ENCODE assay signal across 8 mouse cellular contexts in the genomic region with DNA sequence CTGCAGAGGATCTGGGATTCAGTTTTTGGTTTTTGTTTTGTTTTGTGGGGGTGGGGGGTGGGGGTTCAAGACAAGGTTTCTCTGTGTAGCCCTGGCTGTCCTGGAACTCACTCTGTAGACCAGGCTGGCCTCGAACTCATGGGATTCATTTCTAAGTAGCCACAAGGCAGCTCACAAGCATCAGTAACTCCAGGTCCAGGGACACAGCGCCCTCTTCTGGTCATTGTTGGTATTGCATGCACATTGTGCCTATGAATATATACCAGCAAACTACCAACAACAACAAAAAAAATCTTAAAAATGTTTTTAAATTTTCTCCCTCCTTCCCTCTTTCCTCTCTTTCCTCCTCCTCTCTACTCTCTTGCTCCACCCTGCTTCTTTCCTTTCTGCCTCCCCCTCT. TPM values are rescaled to one million over a fixed set of nuclear protein-coding genes. Genes with fewer than 3 reads are reported as not detected.
DNase-seq lines count a peak whose midpoint lies in the region; ATAC-seq and TF ChIP-seq lines count a peak whose summit lies in the region.

No protein-coding gene starts in this region.

- no peaks in the 10 kb centered on the region for H3K4me1 ChIP-seq in forebrain, postnatal 0 days (ENCODE audit: insufficient read depth)
- no peaks in the 10 kb centered on the region for H3K4me1 ChIP-seq in forebrain, embryonic 16.5 days (replicated peaks; ENCODE audit: control insufficient read depth, insufficient read depth, low read length)
- no peaks in the 10 kb centered on the region for H3K4me1 ChIP-seq in midbrain, embryonic 10.5 days
- no peaks in the 10 kb centered on the region for H3K4me1 ChIP-seq in midbrain, embryonic 16.5 days (ENCODE audit: control insufficient read depth, insufficient read depth, low read length)

- H3K27ac ChIP-seq in forebrain, postnatal 0 days (ENCODE audit: low read depth, low read length) = no peak overlapping the region
- no peak overlapping the region for H3K27ac ChIP-seq in forebrain, embryonic 16.5 days (ENCODE audit: low read length)
- H3K27ac ChIP-seq in midbrain, embryonic 10.5 days (replicated peaks) = no peak overlapping the region
- H3K27ac ChIP-seq in midbrain, embryonic 16.5 days (ENCODE audit: low read length) = no peak overlapping the region

- peak; percentile 29 for DNase-seq in forebrain, postnatal 0 days
- DNase-seq in midbrain, embryonic 10.5 days (ENCODE audit: low spot score) = peak; percentile 45
- peak; percentile 76 for DNase-seq in ZHBTc4 (ENCODE audit: low read depth, low spot score)
- DNase-seq in gastrocnemius, postnatal 4 days (ENCODE audit: low spot score in 2 of 2) = peak; percentile 41 to 52
- DNase-seq in splenic B cell, adult 2 months (ENCODE audit: low read depth, low spot score) = peak; percentile 73

- H3K4me2 ChIP-seq in forebrain, postnatal 0 days (ENCODE audit: low read depth) = no peak overlapping the region
- no peak overlapping the region for H3K4me2 ChIP-seq in forebrain, embryonic 16.5 days (ENCODE audit: low read length)
- H3K4me2 ChIP-seq in midbrain, embryonic 16.5 days (ENCODE audit: low read length) = no peak overlapping the region

- no peak overlapping the region for H3K4me3 ChIP-seq in forebrain, postnatal 0 days (ENCODE audit: low read depth, low read length)
- no peak overlapping the region for H3K4me3 ChIP-seq in forebrain, embryonic 16.5 days (replicated peaks; ENCODE audit: low read length)
- H3K4me3 ChIP-seq in midbrain, embryonic 10.5 days = no peak overlapping the region
- no peak overlapping the region for H3K4me3 ChIP-seq in midbrain, embryonic 16.5 days (ENCODE audit: low read depth, low read length)

- 28% methylated on average over 2 of the region's 2 CpGs for WGBS in forebrain, postnatal 0 days
- WGBS in forebrain, embryonic 16.5 days = 22% methylated on average over 2 of the region's 2 CpGs
- 21% methylated on average over 2 of the region's 2 CpGs for WGBS in midbrain, embryonic 10.5 days
- 38% methylated on average over 2 of the region's 2 CpGs for WGBS in midbrain, embryonic 16.5 days

- no peaks in the 10 kb centered on the region for H3K27me3 ChIP-seq in forebrain, postnatal 0 days (ENCODE audit: insufficient read depth, low read length)
- no peaks in the 10 kb centered on the region for H3K27me3 ChIP-seq in forebrain, embryonic 16.5 days (replicated peaks; ENCODE audit: control insufficient read depth, insufficient read depth, low read length)
- H3K27me3 ChIP-seq in midbrain, embryonic 10.5 days (ENCODE audit: low read depth, poor library complexity, severe bottlenecking) = no peaks in the 10 kb centered on the region
- H3K27me3 ChIP-seq in midbrain, embryonic 16.5 days (ENCODE audit: control insufficient read depth, insufficient read depth, low read depth, low read length) = no peaks in the 10 kb centered on the region
- no peaks in the 10 kb centered on the region for H3K27me3 ChIP-seq in splenic B cell, adult 2 months (ENCODE audit: control insufficient read depth, insufficient read depth, low read length, poor library complexity, severe bottlenecking)

- no peaks in the 10 kb centered on the region for H3K36me3 ChIP-seq in forebrain, postnatal 0 days (ENCODE audit: insufficient read depth)
- no peaks in the 10 kb centered on the region for H3K36me3 ChIP-seq in forebrain, embryonic 16.5 days (ENCODE audit: control insufficient read depth, insufficient read depth)
- no peaks in the 10 kb centered on the region for H3K36me3 ChIP-seq in midbrain, embryonic 10.5 days
- H3K36me3 ChIP-seq in midbrain, embryonic 16.5 days (ENCODE audit: control insufficient read depth, insufficient read depth, low read length) = no peaks in the 10 kb centered on the region
- H3K36me3 ChIP-seq in splenic B cell, adult 2 months (ENCODE audit: control insufficient read depth, insufficient read depth, low read length, poor library complexity, severe bottlenecking) = no peaks in the 10 kb centered on the region

- no peak for ATAC-seq in forebrain, postnatal 0 days
- ATAC-seq in forebrain, embryonic 16.5 days = no peak
- ATAC-seq in midbrain, embryonic 16.5 days = no peak
- no peak for ATAC-seq in inflammation-experienced regulatory T-cells, adult 6 months

- H3K9ac ChIP-seq in forebrain, postnatal 0 days = no peak overlapping the region
- H3K9ac ChIP-seq in forebrain, embryonic 16.5 days (replicated peaks; ENCODE audit: low read depth, low read length) = no peak overlapping the region
- no peak overlapping the region for H3K9ac ChIP-seq in midbrain, embryonic 16.5 days (ENCODE audit: low read depth, low read length)

- no peaks in the 10 kb centered on the region for H3K9me3 ChIP-seq in forebrain, postnatal 0 days (ENCODE audit: low read length)
- no peaks in the 10 kb centered on the region for H3K9me3 ChIP-seq in forebrain, embryonic 16.5 days (ENCODE audit: control insufficient read depth, low read length)
- no peaks in the 10 kb centered on the region for H3K9me3 ChIP-seq in midbrain, embryonic 10.5 days (replicated peaks)
- no peaks in the 10 kb centered on the region for H3K9me3 ChIP-seq in midbrain, embryonic 16.5 days (replicated peaks; ENCODE audit: control insufficient read depth, low read length, poor library complexity, severe bottlenecking)

- peak; percentile 70 for TF ChIP-seq CTCF in forebrain, postnatal 0 days (IDR thresholded peaks at IDR 0.05; ENCODE audit: low read depth)

RNA-seq across cellular contexts. Expression of a gene that starts 22.5 kb away (rescaled TPM):
- 1.7 and 1.8 TPM in 2 replicates for total RNA-seq in forebrain, postnatal 0 days (2014; rRNA removed)
- 1.3 and 2.0 TPM in 2 replicates for polyA plus RNA-seq in forebrain, postnatal 0 days (2015; fragmentation: Nextera tagmentation; extraction: Ambion mirVana)
- polyA plus RNA-seq in forebrain, embryonic 16.5 days (2015; fragmentation: Nextera tagmentation; extraction: Ambion mirVana) = 1.7 and 2.8 TPM in 2 replicates
- polyA plus RNA-seq in midbrain, embryonic 10.5 days (2016; fragmentation: Nextera tagmentation; extraction: Ambion mirVana) = 4.2 and 5.1 TPM in 2 replicates
- polyA plus RNA-seq in midbrain, embryonic 16.5 days (2015; fragmentation: Nextera tagmentation; extraction: Ambion mirVana) = 2.5 and 2.6 TPM in 2 replicates
- 10 to 100 TPM; 25.0 to 33.2 TPM for total RNA-seq in gastrocnemius, postnatal 4 days (2021)
- under 1 TPM in 1 of 3 experiments, not detected in 2; 0.49 TPM for polyA plus RNA-seq in inflammation-experienced regulatory T-cells, adult 6 months (2017; shearing (Covaris generic))
